Mouse (Mus musculus): ENCODE measurements around the gene Gm20388.

DNA sequence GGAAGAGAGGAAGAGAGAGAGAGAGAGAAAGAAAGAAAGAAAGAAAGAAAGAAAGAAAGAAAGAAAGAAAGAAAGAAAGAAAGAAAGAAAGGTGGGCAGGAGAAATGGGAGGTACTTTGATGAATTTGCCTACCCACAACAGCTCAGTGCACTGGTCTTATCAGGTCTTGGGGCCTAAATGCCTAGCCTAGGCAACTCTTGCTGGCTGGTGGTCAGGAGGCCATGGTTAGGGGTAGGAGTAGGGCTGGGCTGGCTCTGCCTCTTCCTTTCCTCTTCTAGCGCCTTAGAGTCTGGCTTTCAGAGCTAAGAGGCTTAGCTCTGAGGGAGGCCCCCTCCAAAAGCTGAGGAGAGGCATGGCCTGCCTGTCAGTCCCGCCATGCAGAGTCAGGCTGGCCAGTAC lies 713.0 kb downstream of the Gm20388 start:
- TF ChIP-seq POLR2A (IDR thresholded peaks at IDR 0.05; ENCODE audit: low read depth, low read length): no peak
- no peak for TF ChIP-seq CTCF (conservative IDR thresholded peaks at IDR 0.05; ENCODE audit: insufficient read depth, insufficient read length, low read depth, low read length)

All from kidney, adult 2 months (tissue).